Mouse (Mus musculus): ENCODE measurements around the gene 4930469K13Rik.

4930469K13Rik gene

GRCm38 (mm10) chr11:33943565-33943964, 154.8 kb downstream of the 4930469K13Rik start:
- no peak for DNase-seq (ENCODE audit: low read depth, low spot score)

GRCm38 (mm10) chr11:33939456-33940113, 158.8 kb downstream of the 4930469K13Rik start:
- DNase-seq (ENCODE audit: low read depth, low spot score): no peak

DNA sequence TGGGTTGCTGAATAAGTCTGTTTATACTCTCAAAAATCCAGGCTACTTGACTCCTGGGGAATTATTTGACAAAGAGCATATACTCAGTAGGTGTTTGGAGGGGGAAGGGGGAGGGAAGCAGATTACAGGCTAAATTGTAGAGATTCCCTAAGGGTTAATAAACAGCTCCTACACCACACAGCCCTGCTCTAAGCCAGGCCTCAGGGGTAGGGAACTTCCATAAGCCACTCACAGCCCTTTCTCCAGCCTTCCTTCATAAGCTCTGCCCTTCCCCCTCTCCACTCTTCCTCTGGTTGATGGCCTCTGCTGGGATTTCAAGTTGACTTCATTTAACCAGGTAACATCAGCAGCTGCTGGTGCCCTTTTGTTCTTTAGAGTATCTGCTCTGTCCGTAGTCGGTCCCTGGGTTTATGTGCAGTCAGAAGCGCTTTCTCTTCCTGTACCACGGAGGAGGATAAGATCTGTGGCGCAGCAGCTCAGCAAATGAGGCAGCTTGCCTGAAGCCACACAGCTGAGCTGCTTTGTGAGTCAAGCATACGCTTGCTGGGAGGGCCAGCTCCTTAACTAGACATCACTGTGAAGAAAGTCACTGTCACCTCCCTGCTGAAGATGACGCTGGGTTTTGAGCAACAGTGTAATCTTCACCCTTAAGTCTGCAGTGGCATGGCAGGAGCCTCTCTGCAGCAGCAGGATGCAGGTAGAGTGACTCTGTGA, 159.6 kb downstream of the 4930469K13Rik start:
- DNase-seq (ENCODE audit: low read depth, low spot score): no peak

DNA sequence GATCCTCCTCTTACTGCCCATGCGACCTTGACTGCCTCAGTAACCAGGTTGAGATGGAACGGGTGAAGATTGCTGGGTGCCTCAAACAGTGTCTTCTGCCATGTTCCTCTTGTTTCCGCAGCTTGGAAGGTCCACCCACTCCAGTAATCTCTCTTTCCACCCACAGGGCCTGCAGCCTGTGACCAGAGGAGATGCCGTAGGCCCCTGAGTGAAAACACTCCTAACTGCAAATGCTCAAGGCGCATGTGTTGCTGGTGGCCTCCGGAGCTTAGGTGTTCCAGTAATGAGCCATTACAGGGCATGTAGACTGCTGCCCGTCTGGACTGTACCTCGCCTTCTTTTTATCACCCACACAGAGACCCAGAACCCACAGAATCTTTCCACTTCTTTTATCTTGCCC, 160.7 kb downstream of the 4930469K13Rik start:
- DNase-seq (ENCODE audit: low read depth, low spot score): no peak

DNA sequence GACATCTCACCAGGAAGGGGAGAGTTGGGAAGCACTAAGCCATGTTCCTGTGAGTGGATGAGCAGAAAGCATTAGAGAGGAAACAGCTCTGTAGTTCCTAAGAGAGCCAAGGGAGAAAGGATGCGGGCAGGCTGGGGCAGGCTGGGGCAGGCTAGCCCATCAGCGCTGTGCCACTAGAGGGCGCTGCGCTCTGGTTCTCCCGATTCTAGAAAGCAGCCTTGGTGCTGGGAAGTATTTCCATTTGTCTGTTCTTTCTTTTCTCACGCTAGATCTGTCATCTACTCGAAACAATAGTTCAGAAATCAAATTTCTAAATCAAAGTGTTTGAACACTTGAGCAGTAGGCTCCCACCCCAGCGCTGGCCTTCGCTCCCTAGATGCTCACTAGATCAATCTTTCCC, 164.1 kb downstream of the 4930469K13Rik start:
- DNase-seq (ENCODE audit: low read depth, low spot score): no peak

GRCm38 (mm10) chr11:33932386-33933111, 165.8 kb downstream of the 4930469K13Rik start:
- no peak for DNase-seq (ENCODE audit: low read depth, low spot score)

DNA sequence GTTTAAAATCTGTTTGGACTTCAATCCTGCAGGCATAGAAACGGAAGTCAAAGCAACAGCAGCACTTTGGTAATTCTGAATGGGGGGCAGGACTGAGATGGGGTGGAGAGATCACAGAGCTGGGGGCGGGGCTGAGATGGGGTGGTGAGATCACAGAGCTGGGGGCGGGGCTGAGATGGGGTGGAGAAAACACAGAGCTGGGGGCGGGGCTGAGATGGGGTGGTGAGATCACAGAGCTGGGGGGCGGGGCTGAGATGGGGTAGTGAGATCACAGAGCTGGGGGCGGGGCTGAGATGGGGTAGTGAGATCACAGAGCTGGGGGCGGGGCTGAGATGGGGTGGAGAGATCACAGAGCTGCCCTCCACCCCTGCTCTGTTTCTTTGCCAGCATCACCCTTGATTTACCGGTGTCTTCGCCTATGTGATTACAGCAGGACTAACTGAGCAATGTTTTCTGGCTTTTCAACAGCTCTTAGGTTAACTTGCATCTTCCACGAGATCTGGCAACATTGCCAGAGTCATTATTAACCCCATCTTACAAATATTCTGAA, 166.4 kb downstream of the 4930469K13Rik start:
- no peak for DNase-seq (ENCODE audit: low read depth, low spot score)

GRCm38 (mm10) chr11:33929412-33929811, 168.9 kb downstream of the 4930469K13Rik start:
- no peak for DNase-seq (ENCODE audit: low read depth, low spot score)

DNA sequence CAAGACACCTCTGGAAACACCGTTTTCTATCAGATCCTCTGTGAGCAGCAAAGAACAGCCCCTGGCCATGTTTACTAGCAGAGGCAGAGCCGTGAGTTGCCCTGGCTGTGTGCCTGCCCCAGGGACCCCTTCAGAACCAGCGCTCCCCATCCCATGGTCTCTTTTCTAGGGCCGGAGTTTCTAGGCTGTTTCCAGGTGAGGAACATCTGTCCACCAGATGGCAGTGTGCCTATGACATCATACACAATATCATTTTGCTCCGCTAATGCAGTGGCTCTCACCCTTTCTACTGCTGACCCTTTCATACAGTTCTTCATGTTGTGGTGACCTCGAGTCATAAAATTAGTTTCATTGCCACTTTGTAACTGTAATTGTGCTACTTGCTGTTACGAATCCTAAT, 169.7 kb downstream of the 4930469K13Rik start:
- peak; percentile 58 for DNase-seq (ENCODE audit: low read depth, low spot score)

DNA sequence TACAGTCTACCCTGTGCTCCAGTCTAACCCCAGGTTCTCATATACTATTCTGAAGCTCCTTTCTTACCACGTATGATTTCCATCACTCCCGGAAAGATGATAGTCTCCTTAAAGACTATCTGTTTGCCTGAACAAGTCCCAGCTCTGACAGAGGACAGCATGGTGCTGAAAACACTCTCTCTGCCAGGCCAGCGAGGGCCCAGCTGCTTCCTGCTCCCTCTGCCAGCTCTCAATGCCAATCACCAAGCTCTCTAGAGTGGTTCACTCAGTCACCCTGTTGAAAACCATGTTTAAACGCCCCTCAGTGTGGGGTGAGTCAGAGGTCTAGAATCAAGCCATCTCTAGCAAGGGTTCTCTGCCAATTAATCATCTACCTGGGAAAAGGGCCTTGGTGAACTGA, 170.5 kb downstream of the 4930469K13Rik start:
- DNase-seq (ENCODE audit: low read depth, low spot score): no peak

GRCm38 (mm10) chr11:33927321-33927720, 171.0 kb downstream of the 4930469K13Rik start:
- DNase-seq (ENCODE audit: low read depth, low spot score): no peak

GRCm38 (mm10) chr11:33926551-33926950, 171.8 kb downstream of the 4930469K13Rik start:
- no peak for DNase-seq (ENCODE audit: low read depth, low spot score)

DNA sequence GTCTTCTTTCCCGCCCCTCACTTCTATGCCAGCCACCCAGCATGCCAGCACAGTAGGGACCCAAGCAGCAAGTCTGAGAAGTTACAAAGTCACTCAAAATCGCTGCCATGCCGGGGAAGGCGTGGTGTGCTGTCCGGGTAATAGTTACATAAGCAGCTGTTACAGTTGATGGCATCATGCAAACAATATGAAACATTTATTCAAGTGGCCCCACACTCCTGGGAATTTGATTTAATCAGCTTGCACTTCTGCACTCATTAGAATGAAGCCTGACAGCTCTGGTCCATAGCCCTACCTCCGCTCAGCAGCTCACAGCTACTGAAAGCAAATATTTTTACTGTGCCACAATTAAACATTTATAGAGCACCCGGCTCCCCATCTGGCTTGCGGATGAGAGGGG, 172.6 kb downstream of the 4930469K13Rik start:
- no peak for DNase-seq (ENCODE audit: low read depth, low spot score)

Data from embryo, embryonic 11.5 days (tissue).